Mouse (Mus musculus) megakaryocyte, embryonic 14.5 days (primary cell): Measurements from ENCODE around the gene Pym1.

Experiments used
- FLI1 ChIP-seq: IDR thresholded peaks from 2 replicates; pipeline ENCODE4 v1.6.1; 2012; ENCODE audit warnings: low read length, inconsistent platforms, mixed read lengths
- GATA1 ChIP-seq: IDR thresholded peaks from 3 replicates; pipeline ENCODE4 v1.6.1; 2012; ENCODE audit warnings: mixed read lengths, low read length, inconsistent platforms, borderline replicate concordance

- no peak for TF ChIP-seq GATA1
- TF ChIP-seq FLI1 = no peak
Measured at GRCm38 (mm10) chr10:128740296-128740695, 7.4 kb upstream of the Pym1 start.
